Mouse (Mus musculus): ENCODE measurements around the gene Caln1.

The Caln1 gene

DNA sequence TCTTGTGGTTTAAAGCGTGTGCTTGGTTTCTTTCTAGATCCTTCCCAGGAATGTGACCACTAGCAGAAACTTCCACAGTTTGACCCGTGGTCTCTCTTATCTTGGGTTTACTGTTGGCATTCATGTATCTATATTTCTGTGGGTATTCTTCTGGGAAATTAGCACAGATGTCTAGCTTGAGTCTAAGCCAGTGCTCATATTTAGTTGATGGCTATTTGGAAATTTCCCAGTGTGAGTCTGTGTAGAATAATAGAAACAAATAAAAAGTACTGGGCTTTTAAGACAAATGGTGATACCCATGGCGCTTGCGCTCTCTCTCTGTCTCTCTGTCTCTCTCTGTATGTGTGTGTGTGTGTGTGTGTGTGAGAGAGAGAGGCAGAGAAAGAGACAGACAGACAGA is 330.2 kb downstream of the Caln1 start:
- DNase-seq (ENCODE audit: low spot score) = no peak

DNA sequence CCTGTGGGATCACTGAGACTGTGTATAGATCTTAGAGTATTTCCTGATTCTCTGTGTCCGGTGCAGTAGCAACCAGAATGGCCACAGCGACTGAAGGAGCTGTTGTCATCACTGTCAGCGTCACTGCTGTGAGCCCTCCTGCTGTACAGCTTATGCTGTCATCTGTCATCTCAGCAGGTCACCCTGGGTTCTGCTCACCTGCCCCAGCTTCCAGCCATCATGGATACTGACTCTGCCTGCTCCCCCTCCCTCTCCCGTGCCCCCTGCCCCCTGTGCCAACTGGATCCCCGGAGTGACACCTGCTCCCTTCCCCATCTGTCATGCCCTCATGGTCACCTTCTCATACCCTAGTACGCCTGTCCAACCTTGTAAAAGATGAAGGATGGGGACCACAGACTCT is 332.5 kb downstream of the Caln1 start:
- no peak for DNase-seq (ENCODE audit: low spot score)

DNA sequence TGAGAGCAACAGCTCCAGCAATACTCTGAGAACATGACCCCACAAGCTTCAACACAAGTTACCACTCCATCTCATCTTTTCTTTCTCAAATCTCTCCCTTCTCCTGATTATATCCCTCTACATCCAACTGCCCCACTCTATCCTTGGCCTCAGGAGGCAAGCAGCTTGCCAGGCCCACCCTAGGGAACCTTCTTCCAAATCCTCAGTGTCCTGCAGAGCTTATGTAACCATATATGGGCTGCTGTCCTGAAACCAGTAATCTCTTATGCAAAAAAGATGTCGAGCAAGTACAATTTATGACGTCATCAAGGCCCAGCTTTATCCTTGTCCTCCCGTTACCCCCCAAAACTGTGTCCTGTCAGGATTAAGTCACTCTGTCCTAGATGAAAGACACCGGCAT is 333.1 kb downstream of the Caln1 start:
- DNase-seq (ENCODE audit: low spot score) = no peak

DNA sequence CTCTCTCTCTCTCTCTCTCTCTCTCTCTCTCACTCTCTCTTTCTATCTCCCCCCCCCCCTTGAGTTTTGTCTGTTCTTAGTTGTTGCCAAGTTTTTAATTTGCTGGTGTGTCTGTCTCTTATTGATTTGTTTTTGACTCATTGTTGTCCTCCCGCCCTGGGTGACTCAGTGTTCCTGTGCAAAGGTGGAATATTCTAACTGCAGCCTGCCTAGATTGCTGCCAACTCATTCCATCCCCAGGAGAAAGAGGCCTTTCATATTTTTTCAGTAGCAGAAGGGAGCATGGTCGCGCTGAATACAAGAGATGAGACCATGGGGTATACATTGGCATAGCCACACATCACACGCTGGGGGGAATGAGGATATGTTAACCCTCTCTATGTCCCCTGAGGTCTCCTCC is 335.6 kb downstream of the Caln1 start:
- no peak for DNase-seq (ENCODE audit: low spot score)

DNA sequence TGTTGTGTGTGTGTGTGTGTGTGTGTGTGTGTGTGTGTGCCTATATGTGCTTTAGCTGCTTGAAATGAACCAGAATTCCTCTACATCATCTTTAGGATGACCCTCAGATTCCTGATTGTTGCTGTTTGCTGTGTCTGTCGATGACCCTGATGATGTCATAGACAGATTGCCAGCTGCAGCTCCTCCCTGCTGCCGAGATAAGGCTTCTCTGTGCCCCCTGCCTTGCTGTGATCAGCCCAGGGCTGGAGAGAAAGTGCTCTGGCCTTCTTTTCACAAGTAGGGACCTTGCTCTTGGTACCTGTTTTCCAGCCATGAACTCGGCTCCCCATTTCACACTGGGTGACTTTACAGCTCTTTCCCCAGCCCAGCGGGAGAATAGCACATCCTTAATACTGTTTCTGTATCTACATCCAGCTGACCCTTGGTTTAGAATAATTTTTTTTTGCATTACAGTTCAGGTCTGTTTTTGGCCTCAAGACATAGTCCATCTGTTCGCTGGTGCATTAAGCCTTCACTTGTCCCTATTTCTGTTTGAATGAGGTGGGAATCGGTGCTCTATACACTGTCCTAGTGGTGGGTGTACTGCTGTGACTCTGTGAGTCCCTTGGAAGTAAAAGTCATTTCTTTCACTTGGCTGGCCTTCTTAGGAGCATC is 337.1 kb downstream of the Caln1 start:
- no peak for DNase-seq (ENCODE audit: low spot score)

DNA sequence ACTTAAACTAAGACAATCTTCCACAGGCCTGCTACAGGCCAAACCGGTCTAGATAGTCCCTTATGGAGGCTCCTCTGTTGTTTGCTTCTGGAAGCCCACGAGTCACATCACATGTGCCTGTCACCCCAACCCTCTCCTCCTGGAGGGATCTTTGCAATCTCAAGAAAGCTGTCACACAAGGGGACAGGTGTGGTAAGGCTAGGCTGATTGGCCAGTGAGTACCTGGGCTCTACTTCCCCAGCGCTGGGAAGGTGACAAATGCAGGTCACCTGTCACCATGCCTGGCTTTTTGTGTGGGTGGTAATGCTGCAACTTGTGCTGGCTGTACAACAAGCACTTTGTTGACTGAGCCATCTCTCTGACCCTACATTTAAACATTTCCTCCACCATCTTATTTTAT is 338.5 kb downstream of the Caln1 start:
- DNase-seq (ENCODE audit: low spot score) = no peak

DNA sequence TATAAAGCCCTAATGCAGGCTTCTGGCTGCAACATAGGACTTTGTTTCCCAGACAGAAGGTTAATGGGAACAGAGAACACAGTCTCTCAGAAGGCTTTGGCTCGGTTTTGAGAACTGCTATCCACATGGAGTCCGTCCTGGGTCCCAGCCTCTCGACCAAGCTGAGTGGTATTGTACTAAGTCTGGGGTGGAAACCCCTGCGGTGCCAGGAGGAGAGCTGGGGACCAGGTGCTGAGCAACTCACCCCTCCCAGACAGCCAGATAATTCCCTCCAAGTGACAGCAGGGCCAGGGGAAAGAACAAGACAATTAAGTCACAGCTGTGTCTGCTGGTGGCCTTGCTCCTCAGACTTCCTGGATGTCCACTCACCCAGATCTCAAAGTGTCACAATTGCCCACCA is 339.4 kb downstream of the Caln1 start:
- no peak for DNase-seq (ENCODE audit: low spot score)

DNA sequence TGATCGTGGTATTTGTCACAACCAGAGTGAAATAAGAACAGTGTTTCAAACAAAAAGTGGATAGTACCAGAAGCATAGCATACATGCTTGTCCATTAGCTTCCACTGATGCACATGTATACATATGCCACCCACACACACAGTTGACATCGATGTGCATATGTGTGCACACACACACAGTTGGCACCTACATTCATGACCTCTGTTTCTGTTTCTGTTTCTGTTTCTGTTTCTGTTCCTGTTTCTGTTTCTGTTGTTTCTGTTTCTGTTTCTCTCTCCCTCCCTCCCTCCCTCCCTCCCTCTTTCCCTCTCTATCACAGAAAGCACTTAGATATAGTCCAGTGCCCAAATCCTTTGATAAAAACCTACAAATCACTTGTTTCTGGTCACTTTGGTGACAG is 342.4 kb downstream of the Caln1 start:
- DNase-seq (ENCODE audit: low spot score) = no peak

DNA sequence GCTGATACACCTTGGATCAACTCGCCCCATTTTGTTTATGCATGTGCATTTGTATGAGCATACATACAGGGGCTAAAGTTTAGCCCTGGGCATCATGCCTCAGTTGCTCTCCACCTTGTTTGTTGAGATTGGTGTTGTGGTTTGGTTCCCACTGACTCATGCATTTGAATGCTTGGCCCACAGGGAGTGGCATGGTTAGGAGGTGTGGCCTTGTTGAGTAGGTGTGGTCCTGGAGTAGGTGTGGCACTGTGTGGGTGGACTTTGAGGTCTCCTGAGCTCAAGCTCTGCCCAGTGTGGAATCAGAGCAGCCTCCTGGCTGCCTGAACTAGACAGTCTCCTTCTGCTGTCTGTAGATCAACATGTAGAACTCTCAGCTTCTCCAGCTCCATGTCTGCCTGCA is 343.0 kb downstream of the Caln1 start:
- no peak for DNase-seq (ENCODE audit: low spot score)

DNA sequence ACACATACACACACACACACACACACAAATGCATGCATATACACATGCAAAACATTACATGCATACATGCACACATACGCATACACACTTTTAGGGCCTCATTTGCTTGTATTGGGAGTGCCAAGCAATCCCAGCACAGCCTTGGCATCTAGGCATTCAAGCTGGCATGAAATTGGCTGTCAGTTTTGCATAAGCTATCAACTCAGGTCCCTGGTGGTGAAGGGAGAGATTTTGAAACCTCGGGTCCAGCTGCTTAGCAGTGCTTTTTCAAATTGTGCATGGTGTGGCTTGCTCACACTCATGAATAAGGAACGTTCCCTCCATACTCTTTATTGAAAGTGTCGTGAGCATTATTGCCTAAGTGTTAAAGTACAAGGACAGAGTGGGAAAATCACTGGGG is 345.9 kb downstream of the Caln1 start:
- no peak for DNase-seq (ENCODE audit: low spot score)

DNA sequence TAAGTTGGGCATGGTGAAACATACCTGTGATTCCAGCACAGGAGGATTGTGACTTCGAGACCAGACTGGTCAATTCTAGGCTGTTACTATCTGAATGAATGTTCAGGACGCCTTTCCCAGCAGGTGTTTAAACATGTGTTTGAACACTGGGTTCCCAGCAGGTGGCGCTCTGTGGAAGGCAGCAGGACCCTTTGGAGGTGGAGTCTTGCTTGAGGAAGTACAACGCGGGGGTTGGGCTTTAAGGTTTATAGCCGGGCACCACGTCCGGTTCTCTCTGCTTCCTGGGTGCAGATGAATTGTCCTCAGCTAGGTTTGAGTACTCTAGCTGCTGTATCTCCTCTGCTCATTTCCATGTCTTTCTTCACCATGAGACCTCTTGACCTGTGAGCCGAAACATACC is 349.1 kb downstream of the Caln1 start:
- DNase-seq (ENCODE audit: low spot score) = no peak

DNA sequence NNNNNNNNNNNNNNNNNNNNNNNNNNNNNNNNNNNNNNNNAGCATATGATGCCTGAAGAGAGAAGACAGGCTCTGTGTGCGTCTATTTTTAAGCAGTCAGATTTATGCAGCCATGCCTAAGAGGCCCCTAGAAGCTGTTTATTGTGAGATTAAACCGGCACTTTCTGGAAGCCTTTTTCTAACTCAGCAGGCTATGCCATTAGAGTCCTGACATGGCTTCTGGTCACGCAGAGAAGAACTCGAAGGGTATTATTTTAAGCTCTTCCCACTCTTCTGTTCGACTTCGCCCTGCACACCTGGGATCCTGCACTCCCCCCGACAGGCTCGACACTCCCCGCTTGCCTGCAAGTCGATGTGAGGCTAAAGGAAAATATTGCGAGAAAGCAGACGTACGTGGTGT is 372.9 kb downstream of the Caln1 start:
- no peak for DNase-seq (ENCODE audit: low spot score)

DNA sequence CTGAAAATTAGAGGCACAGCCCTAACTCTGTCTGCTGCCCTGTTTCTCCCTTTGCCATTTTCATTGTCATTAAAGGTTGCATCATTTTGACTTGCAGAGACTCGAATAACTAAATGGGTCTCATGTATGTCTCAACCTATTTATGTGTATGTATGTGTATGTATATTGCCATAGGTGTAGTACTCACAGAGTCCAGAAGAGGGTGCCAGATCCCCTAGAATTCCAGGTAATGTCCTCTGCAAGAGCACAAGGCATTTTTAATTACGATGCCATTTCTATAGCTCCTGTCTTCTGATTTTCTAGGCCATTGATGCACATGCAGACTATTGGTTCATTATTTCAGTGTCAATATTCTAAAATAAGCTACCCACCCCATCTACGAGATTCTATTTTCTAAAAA is 388.3 kb downstream of the Caln1 start:
- no peak for DNase-seq (ENCODE audit: low spot score)

DNA sequence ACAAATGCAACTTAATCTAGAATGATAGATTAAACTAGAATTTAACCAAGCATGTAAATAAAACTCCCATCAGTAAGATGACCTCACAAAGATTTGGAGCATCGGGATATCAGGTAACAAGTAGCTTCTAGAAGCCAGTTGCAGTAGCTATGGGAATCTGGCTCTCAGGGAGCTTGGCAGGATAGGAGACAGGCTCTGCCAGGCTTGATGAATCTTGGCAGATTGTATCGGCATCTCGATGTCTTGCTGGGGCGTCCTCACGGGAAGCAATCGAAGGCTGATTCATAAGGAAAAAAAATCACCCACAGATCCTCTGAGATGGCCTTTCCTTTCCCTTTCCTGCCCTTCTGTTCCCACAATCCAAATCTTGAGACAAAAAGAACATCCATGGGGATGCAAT is 396.5 kb downstream of the Caln1 start:
- no peak for DNase-seq (ENCODE audit: low spot score)

DNA sequence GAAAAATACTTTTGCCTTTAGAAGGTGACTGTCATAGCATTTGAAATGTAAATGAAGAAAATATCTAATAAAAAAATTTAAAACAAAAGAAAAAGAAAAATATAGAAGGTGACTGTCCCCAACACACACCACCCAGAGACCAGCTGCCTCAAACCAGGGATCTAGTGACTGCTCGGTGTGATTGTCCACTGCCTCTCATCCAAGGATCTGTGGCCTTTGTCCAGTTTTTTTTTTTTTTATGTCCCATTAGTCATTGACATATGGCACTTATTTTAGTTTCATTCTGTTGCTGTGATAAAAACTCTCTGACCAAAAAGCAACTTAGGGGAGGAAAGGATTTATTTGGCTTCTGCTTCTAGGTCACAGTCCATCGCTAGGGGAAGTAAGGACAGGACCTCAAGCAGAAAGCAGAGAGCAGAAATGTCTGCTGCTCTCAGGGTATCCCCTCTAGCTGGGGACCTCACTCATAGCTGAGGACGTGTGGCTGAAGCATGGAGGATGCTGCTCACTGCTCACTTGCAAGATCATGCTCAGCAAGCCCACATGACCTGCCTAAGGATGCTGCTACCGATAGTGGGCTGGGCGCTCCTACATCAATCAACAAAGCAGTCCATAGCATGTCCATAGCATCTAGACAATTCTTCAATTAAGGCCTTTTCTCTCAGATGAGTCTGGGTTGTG is 401.9 kb downstream of the Caln1 start:
- no peak for DNase-seq (ENCODE audit: low spot score)

DNA sequence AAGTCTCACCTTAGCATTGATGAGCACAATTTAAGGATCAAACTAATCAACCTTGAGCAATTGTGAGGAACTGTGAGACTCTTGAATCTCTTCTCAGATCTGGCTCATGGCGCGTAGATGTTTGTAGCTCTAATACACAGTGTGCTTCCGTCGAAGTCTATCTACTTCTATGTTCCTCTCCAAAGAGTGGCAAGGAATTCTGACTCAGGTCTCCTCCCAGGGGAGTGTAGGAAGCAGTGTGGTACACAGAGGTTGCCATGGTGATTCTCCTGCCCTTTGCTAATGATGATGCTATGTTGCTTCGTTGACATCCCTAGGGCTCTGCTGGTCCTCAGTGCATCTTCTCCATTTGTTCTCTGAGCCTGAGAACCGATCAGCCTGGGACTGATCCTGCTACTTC is 403.2 kb downstream of the Caln1 start:
- DNase-seq (ENCODE audit: low spot score) = no peak

DNA sequence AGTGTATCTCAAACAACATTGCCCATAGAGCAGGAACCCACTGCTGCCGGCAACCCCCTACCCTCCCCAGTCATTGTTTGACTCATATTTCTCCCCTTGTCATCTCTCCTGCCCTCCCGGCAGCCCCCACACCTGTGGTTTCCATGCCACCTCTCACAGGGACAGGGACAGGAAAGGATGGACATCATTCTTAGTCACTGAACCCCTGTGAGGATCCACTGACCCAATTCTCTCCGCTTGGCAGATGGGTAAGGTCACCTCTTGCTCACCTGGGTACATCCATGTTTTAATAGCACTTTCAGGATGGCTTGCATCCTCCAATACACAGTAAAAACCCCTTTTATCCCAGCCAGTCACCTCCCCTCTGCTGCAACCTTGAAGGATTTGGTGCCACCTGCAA is 405.7 kb downstream of the Caln1 start:
- no peak for DNase-seq (ENCODE audit: low spot score)

DNA sequence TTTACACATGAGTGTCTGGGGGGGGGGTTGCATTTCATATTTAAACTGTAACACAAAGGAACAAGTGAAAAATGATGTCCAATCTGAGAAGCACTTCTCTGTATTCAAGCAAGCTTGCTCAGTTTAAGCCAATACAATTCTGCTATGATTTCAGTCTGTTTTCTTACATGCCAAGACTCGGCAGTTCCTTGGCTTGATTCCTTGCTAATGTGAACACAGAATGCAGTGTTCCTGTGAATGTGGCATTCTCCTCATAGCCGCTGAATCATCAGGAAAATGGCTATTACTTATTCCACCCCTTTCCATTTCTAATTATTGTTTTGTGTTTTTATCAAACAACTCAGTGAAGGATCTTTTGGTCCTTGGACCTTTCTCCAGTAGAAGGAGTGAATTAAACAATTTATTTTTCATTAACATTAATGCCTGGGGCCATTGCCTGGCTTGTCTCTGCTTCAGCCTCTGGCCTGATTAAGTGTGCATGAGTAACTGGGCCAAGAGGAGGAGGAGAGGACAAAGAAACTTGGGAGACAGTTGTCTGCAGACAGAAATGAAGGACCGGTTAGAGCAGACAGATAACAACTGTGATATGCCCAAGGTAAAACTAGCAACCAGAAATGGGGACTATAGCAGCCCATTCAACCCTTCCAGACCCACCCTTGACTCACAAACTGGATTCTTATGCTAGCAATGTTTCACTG is 423.6 kb downstream of the Caln1 start:
- no peak for DNase-seq (ENCODE audit: low spot score)

DNA sequence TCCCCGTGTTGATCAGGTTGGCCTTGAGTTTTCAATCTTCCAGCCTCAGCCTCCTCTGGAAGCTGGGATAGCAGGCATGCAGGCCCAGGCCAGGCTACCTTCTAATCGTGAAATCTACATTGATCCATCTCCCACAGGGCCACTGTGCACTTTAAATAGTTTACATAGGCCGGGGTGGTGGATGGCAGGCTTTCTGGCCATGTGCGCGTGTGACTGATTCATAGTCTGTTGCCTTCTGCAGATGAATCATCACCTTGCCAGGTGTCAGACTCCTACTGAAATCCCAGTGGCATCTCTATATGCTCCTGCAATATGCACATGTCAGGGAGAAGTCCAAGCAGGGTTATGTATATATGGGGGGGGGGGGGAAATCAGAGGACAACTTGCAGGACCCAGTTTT is 428.5 kb downstream of the Caln1 start:
- DNase-seq (ENCODE audit: low spot score) = peak; percentile 36

DNA sequence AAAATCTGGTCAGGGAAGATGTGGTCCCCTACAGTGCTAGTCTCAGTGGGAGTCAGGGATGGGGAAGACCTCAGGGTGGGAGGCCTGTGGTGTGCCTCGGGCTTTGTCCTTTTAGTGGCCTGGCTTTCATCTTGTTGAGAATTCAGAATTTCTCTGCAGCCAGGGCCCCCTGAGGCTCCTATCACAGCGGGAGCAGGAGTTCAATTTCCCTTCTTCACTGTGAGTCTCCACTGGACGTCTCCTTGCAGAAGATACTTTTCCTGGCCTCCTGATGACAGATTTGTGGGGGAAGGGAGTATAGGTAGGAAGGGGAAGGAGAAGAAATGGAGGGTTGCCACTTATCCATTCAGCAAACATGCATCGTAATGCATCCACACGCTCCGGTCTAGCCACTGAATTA is 441.1 kb downstream of the Caln1 start:
- DNase-seq (ENCODE audit: low spot score) = no peak

DNA sequence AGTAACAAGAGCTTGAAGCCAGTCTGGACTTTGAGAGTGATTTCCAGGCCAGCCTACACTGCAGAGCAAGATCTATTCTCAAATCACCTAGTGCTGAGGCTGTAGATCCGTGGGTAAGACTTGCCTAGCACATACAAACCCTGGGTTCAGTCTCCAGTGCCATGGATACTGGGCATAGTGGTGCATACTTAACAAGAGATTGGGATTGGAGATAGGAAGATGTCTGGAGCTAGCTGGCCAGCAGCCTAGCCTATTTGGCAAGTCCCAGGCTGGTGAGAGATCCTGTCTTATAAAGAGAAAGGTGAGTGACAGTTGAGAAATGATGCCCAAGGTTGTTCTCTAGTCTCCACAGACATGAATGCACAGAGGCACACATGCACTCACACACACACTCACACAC is 441.6 kb downstream of the Caln1 start:
- peak; percentile 28 for DNase-seq (ENCODE audit: low spot score)

DNA sequence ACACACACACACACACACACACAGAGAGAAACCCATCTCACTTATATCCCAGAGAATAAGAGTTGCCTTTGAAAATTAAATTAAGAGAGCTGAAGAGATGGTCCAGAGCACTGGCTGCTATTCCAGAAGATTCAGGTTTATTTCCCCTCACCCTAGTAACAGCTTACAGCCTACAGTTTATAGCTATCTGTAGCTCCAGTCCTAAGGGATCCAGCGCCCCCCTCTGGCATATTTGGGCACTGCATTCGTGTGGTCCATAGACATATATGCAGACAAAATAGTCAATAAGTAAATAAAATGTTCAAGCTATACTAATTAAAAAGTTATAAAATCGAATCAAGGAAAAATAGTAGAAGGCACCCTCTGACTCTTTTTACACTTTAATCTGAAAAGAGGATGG is 442.0 kb downstream of the Caln1 start:
- DNase-seq (ENCODE audit: low spot score) = peak; percentile 72

DNA sequence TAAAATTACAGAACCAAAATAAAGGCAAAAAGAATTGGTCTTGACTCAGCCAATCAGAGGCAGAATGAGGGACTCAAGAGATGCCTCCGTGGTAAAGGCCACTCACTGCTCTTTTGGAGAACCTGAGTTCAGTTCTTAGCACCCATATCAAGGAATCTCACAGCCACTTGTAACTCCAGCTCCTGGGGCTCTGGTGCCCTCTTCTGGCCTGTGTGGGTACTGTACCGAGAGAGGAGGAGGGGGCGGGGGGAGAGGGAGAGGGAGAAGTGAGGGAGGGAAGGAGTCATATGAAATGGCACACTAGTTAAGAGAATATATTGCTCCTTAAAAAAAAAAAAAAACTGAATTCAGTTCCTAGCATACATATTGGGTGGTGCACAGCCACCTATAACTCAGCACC is 442.7 kb downstream of the Caln1 start:
- DNase-seq (ENCODE audit: low spot score) = no peak

DNA sequence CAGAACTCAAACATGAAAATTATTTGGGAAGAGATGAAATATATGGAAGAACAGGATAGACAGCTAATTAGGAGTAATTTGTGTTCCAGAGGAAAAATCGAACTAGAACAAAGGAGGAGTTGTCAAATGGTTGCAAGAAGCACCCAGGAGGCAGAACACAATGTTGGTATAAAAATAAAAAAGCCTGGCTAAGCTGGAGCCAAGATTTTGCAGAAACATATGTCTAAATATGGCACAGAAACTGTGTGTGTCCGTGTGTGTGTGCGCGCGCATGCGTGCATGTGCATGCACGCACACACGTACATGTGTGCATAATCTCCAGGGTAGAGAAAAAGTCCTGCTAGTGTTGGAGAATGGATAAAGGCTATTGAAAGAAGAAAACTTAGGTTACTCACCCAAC is 443.3 kb downstream of the Caln1 start:
- DNase-seq (ENCODE audit: low spot score) = no peak
